Mouse (Mus musculus) cerebellum, postnatal 36 days (tissue): ENCODE data around the gene Myo10.

Experiments
- DNase-seq, 2 experiments: peaks; one replicate each; pipeline ENCODE4 v3.0.0; 2021 to 2022; ENCODE audit warnings: mixed read lengths in 2 of 2

Gene Myo10

DNA sequence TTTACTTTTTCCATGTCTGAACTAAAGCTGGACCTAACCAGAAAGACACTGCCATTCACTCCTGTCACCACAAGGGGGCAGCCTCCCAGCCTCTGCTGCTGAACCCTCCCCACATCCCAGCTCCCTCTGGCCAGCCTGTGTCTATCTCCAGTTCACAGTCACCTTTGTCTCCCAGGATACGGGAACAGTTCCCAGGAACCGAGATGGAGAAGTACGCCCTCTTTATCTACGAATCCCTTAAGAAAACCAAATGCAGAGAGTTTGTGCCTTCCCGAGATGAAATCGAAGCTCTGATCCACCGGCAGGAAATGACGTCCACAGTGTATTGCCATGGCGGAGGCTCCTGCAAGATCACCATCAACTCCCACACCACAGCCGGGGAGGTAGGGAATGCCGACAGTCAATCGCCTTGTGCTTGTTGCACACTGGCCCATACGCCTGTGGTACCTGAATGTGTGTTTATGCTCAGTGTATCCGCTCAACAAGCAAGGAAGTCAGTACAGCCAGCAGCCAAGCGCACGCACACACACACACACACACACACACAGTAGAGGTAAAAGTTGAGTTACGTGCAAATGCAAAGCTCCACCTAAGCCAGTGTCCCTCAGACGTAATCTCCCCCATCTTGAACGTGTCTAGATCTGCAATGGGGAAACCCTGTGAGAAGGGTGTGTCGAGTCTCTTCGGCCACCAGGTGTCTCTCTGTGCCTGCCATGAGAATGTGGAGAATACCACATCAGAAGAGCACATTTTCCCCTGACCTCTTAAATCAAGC is 183.2 kb downstream of the Myo10 start:
- DNase-seq = peak; percentile 77 to 84

- DNase-seq = no peak
Observed at GRCm38 (mm10) chr15:25806363-25806762, 184.0 kb downstream of the Myo10 start.

GRCm38 (mm10) chr15:25806878-25807277 is 184.6 kb downstream of the Myo10 start:
- DNase-seq = no peak

DNA sequence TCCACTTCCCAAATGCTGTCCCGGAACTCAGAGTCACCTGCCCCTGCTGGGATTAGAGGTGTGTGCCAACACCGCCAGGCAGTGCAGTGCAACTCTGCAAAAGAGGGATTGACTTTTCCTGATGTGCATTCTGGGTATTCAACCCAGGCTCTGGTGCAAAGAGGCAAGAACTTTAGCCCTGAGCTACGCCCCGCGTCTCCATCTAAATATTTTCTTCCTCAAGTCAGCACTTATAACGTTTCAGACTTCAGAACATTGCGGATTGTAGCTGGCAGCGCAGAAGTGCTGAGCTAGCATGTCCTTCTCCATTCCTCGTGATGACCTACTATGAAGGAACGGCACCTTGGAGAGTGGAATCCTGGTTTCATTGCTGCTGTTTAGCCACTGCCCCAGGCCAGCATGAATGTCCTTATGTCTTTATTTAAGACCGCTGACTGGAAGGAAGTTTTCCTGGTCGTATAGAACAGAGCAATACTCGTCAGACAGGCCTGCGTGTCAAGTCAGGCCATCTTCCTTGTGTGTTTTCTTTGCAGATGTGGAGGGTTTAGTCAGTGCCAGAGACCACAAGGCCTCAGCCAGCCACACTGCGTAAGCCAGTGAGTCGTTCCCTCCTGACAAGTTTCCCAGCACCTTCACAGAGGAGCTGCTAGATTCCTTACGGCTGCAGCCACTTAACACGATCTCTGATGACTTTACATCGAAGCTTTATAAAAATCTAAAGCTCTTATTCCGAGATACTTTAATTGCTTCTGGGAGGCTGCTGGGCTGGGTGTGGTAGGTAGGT is 186.5 kb downstream of the Myo10 start:
- DNase-seq = no peak

GRCm38 (mm10) chr15:25809669-25810068 is 187.3 kb downstream of the Myo10 start:
- no peak for DNase-seq

DNA sequence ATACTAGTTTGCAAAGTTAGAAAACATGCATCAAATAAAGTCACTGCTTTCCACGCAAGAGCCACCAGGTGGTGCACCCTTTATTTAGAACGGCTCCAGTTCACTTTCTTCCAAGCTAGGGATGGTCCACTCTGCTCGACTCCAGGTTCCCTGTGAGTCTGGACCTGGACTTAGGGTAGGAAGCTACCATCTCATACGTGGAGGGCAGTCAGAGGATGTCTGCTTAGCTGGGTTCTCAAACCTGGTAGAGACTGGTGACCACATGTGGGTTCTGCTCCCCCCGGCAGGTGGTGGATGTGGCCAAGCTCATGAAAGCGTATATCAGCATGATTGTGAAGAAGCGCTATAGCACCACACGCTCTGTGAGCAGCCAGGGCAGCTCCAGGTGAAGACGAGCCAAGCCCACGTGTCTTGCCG is 189.5 kb downstream of the Myo10 start:
- no peak for DNase-seq

DNA sequence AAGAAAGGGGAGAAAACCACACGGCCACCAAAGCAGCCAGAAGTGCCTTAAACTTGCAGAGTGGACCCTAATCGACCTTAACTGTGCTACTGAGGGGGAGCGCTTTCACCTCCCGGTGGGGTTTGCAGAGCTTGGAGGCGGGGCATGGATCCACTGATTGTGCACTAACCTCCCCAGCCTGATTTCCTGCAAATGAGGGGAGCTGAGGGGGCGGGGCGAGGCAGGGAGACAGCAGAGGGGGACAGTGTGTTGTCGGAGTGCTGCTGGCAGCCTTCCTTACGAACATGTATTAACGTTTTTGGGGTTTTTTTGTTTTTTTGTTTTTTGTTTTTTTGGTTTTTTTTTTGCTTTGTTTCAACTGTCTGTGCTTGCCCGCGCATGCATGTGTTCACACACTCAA is 190.2 kb downstream of the Myo10 start:
- DNase-seq = no peak

DNA sequence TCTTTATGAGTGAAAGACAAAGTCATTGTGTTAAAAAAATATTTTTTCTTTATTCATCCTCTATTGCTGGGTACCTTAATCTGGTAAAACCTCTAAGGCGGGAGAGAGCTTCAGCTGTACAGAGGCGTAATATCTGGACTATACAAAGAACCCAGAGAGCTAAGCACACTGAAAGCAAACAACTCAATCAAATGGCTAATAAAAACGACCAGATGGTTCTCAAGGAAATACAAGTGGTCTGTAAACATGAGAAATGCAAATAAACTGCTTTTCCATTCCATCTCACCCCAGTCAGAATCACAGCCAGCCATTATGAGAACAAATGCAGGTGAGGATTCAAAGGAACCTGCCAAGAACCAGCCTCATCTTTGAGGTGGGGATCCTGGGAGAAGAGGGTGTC is 192.2 kb downstream of the Myo10 start:
- no peak for DNase-seq

DNA sequence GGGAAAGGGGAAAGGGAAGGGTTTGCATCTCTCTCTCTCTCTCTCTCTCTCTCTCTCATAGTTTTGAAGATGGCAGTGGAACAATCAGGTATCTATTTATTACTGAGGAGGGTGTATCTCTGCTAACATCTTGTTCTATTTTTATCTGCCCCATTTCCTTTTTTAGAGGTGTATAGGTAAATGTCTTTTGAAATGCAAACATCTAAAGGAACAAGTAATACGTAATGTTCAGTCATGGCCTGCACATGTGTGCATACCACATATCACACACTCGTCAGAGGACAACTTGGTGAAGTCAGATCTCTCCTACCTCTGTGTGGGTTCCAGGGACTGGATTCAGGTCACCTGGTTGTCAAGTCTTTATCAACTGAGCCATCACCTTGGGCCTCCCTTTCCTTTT is 194.9 kb downstream of the Myo10 start:
- no peak for DNase-seq

DNA sequence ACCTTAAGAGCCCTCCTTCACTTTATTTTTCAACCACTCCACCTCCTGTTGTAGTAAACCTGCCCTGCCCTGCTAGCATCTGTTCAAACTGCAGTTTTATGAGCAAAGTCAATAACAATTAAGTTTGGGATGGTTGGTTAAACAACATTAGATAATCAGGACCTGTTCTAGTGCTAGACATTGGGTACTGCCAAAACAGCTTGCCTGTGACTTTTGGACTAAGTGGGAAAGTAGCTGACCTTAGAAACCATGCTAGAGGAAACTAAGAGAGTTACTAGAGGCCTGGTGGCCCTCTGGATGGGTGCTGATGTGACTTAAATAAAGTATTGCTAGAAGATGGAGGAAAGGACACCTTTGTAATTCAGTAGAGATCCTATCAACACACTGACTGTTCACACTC is 199.7 kb downstream of the Myo10 start:
- no peak for DNase-seq

DNA sequence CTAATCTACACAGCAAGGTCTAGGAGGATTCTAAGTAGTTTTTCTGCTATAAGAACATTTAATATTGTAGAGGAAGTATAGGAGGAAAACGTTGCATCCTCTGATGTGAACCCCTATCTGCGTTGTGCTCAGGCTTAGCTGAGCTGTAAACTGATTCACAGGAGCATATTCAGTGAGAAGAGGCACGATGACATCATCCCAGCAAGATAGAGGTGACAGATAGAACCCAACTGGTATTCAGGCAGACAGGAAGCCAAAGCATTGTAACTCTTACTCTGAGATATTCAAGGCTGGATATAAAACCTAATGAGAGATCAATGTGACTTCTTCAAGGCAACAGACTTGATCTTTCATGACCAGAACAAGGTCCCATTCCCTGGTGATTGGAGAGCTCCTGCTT is 200.3 kb downstream of the Myo10 start:
- DNase-seq = no peak

DNA sequence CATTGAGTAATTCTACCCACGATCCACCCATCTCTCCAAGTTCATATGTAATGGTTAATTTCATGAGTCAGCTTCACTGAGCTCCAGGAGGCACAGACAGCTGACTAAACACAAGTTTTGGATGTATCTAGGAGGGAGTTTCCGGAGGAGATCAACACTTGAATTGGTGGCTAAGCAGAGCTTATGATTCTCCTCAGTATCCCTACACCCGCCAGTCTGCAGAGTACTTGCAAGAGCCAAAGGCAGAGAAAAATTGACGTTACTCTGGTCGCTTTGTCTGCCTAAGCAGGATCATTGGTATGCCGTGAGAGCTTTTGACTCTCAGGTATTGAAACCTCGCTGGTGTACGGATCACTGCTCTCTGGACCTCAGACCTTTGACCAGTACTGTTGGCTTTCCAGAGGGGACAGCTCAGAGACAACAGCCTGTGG is 204.2 kb downstream of the Myo10 start:
- no peak for DNase-seq

GRCm38 (mm10) chr15:25828464-25828863 is 206.1 kb downstream of the Myo10 start:
- no peak for DNase-seq

DNA sequence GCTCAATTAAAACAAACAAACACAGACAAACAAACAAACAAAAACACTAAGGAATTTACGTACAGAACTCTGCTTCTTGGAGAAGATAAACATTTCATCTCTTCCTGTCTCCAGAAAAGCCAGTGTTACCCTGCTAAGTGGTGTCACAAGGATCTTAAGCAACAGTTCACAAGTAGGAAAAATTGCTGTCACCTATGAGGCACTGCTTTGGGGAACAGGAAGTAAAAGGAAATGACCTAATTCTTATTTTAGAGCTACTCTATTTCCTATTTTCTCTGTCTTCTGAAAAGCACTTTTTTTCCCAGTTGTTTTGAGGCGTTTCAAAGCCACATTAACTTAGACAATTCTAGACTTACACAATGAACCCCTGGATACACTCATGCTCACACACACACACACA is 208.1 kb downstream of the Myo10 start:
- DNase-seq = no peak

DNA sequence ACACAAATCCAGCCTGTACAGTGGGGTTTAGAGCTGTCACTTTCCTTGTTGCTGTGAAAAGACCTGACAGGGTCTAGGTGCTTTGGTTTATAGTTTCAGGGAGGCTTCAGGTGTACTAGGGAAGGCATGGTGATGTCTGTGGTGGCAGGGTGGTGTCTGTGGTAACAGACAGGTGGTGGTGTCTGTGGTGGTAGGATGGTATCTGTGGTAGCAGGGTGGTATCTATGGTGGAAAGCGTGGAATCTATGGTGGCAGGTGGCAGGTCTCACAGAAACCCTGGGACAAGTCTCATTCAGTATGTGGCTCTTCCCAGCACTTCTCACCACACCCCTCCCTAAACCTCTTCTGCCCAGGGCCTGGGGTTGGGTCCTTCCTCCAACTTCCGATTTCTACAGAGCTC is 212.0 kb downstream of the Myo10 start:
- no peak for DNase-seq

DNA sequence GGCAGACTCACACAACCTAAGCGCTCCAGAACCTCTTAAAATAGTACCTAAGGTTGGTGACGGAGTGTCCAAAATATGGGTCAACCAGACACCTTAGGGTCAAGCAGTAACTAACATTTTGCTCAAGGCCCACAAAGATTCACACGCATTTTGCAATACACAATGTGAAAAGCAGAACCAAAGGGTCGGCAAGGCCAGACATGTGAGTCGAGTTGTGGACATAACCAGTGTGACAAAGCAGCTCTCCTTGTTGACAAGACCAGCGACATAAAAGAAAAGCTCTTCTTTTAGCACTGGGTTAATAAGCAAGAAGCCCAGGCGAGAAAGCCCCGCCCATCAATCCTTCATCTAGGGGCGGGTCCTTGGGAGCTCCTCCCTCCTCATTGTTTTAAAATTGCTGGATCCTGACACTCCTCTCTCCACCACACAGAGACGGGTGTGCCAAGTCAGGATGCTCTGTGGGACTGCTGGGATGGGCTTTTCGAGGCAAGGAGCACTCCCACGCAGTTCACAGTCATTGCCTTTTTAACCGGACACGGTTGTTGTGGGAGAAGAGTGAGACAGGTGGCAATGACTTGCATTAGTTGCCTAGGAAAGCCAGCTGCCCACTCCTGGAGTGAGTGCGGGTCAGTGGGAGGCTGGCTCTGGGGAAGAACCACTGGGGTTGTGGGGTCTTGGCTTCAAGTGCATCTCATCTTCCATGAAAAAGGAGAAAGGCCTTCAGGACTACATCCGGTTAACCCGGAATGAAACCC is 212.8 kb downstream of the Myo10 start:
- no peak for DNase-seq

GRCm38 (mm10) chr15:25842462-25843085 is 220.2 kb downstream of the Myo10 start:
- DNase-seq = no peak

DNA sequence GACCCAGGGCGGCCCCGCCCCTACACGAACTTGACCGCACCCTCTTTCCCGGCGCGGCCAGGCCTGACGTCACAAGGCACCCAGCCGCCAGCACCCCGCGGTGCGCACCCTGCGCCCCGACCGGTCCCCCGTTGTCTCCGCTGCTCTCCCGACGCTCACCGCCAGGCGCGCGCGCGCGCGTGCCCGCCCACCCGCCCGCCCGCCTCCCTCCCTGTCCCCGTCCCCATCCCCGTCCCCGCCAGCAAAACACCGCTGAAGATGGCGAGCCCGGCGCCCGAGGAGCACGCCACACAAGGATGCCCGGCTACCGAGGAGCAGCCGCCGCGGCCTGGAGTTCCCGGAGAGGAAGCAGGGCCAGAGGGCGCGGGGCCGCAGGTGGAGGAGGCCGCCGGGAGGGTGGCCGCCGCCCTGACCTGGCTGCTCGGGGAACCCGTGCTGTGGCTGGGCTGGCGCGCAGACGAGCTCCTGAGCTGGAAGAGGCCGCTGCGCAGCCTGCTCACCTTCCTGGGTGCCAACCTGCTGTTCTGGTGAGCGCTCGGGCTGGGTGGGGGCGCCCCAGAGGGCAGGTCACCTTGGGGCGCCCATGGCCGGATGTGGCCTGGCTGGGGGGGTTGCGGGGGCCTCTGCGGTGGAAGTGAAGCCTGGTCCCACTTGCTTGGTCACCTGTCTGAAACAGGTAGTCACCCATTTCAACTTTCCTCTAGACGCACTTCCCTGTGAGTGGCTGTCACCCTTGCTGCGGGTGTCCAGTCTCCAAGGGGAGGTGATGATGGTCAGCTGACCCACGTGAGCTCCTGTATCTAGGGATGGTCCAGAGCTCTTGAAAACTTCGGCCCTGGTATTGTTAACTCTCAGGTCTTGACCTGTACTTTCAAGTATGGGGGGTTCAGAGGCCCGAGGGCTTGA is 221.0 kb downstream of the Myo10 start, which contains the start of gene Retreg1:
Retreg1 (plus strand) TSS at position 95 of the 906 bp plus-strand sequence.
- peak; percentile 68 to 74 for DNase-seq

GRCm38 (mm10) chr15:25844013-25844570 is 221.8 kb downstream of the Myo10 start:
- no peak for DNase-seq

DNA sequence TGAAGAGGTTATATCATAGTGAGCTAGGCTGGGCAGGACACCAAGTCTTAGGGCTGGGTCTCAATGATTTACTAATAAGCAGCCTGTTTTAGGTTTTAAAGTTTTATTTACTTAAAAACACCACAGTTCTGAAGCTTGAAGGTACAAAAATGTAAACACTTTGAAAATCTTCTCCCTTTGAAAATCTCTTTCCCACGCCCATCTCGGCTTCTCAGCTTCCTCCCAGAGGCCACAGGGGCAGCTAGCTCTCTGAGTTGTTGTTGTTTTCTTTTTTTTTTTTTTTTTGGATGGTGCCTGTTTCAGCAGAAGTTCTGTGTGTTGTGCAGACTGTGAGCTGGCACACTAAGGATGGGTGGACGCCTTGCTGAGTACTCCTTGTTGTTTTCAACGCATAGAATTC is 222.4 kb downstream of the Myo10 start:
- no peak for DNase-seq

GRCm38 (mm10) chr15:25847576-25848168 is 225.3 kb downstream of the Myo10 start:
- no peak for DNase-seq
